Mouse (Mus musculus) urinary bladder, postnatal 25 days (tissue): Measurements from ENCODE around the gene Lsg1.
A peak's percentile ranks its signal among the peaks of the same experiment; 100 is the strongest.

Experiments used
- DNase-seq: peaks from one replicate; pipeline ENCODE4 v3.0.0; 2022; ENCODE audit warnings: low spot score

The Lsg1 gene

DNA sequence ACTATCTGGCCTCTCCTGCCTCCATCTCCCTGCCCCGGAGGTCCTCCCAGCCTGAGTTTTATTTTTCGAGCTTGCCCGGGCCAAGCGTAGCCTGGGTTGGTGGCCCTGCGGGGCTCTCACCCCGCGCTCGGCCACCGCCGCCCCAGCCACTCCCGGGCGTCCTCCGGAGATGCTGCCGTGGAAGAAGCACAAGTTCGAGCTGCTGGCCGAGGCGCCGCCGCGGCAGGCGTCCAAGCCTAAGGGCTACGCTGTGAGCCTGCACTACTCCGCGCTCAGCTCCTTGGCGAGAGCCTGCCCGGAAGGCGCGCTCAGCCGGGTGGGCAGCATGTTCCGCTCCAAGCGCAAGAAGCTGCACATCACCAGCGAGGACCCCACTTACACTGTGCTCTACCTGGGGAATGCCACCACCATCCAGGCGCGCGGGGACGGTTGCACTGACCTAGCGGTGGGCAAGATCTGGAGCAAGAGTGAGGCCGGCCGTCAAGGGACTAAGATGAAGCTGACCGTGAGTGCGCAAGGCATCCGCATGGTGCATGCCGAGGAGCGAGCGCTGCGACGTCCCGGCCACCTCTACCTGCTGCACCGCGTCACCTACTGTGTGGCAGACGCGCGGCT is 13.1 kb upstream of the Lsg1 start:
- DNase-seq = peak; percentile 48

DNA sequence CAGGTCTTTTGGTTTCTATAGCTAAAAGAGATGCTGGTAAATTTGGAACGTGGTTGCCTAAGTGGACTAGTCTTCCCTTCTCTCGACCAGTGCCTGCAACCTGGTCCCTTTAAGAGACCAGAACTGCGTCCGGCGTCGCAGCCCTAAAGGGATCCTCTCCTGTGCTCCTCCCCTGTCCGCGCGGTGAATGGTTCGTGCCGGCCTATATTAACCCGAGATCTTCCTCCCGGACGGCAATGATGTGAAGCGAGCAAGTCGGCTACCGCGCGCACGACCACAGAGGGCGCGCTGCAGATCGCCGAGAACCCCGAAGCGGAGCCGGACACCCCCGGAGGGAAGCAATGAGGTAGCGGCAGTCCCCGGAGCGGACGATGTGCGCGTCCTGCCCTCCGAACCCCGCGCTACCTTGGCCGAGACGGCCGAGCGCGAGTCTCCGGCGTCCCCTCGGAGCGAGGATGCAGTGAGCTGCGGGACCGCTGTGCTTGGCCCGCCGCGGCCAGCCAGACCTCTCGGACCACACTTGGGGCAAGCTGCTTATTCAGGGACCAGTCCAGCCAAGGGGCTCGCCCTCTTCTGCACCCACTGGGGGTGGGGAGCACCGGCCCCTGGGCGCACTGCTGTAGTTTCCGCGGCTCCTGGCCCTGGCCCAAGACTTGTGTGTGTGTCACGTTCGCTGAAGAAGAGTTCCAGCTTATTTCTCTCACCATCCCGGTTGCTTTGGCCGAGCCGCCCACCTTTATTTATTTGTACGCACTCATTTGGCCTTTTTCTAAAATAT is 12.3 kb upstream of the Lsg1 start, which contains the start of gene Fam43a:
TSS of gene Fam43a (plus strand) at position 233 of the 778 bp plus-strand sequence.
- peak; percentile 74 for DNase-seq

DNA sequence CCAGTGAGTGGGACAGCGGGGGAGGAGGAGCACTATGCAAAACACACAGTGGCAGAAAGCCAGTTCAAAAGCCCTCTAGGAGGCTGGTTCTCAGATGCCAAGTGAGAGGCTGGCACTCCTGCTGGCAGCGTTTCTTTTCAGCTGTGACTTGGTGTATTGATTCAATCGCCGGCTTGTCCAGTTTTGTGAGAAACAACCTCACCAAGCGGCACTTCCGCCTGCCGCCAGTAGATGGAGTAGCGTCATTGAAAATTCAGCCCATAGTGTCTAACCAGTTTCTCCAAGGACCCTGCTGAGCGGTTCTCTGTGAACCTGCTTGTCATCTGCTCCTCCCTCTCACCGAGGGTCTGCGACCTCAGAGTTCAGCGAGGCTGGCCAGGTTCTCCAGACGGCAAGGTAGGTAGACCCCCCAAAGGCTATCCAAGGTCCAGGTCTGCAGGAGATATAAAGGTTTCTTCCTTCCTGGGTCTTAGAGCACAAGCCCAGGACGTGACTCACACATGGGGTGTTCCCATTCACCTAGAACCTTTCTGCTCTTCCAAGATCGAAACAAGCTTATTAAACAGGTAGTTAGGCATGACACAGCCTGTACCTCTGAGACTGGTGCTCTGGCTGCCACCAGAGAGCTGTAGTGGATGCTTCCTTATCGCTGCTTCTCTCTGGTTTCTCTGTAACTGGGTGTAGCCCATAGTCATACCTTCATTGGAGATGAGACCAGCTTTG is 9.7 kb upstream of the Lsg1 start:
- peak; percentile 89 for DNase-seq

DNA sequence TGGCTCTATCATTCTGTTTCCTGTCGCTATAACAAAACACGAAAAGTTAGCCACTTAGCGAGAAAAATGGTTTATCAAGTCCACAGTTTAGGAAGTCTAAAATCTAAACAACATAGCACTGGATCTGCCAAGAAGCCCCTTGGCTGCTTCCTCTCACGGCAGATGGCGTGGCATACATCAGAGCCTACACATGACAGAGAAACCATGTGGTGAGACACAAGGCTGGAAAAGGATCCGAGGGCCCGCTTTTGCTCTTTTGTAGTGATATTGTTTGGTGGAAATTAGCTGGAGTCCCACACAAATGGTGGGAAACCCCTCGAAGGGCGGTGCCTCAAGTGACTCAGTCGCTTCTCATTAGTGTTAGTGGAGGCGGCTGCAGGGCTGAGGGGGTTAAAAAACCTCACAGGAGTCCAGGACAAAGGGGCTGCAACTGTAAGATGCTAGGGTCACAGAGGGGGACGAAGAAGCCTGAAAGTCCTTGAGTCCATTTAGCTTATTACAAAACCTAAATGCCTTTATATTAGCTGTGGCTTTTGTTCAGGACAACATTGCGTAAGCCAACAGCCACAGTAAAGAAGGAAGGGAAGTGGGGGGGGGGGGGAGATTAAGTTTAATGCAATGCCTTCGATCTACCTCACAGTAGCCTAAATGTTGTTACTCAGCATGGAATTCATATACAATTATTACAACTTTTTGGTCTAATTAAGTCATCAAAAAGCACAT is 8.6 kb upstream of the Lsg1 start:
- DNase-seq = no peak

DNA sequence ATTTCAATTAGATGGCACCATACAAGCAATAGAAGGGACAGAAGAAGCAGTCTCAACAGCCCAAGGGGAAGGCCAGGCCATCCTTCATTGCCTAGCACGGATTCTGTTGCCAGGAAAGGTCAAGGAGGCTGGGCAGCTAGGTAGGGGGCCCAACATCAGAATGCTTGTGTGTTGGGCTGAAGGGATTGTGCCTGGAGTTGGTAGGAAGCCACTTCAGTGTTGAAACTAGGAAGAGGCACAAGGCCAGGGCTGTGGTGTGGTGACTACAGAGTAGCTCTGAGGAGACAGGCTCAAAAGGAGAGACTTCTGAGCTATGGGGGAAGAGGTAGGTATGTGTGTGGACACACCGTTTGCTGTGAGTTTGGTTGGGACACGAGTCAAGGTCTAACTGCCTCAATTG is 8.0 kb upstream of the Lsg1 start:
- no peak for DNase-seq

DNA sequence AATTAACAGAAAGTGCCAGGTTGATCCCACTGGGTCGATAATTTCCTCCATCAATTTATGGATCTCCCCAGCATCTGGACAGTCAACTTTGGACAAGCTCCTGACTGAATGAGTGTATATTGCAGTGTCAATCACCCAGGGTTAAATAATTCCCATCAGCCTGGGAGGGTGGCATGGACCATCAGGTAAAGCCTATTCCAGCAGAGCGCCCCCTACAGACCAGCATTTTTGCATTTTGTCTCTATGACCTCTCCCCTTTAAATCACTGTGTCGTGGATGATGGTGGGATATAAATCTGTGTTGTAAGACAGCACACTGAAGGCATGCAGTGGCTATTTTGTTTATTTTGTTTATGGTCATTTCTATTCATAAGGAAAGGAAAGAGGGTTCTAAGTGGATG is 4.6 kb upstream of the Lsg1 start:
- DNase-seq = no peak

DNA sequence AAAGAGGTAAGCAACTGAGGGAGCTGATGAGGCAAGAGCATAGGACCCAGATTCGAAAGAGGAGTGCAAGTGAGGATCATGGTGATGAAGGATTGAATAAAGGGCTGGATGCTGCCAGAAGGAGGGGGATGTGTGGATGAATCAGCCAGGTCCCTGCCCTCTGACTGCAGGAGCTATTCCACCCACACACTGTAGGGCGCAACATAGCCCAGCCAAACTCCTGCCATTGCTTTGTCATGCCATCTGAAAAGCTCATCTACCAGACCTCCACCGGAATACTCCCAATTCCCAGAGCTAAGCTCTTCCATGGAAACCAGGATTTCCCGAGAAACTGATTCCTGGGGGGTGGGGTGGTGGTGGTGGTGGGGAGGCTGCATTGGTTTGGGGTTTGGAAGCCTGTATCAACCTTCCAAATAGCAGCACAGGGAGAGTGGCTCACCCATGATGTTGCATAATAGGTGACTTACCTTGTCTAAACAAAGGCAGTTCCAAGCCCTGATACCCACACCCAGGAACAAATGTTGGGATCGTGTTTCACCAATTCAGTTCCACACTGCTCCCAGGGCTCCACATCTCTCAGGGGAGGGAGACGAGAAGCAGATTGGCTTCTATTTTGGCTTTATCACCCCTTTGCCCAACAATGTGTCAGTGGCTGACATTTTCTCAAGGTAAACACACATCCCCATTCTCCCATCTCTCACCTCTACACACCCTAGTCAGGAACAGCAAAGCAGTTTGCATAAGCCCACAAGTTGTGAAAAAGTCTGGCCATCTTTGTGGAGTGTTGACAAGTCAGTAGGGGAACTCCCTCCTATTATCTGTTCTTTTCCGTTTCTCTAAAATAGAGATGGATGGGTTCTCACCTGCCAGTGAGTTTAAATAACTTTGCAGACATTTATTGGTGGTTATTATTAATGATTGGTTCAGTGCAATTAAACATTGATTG is 3.1 kb upstream of the Lsg1 start:
- DNase-seq = no peak

DNA sequence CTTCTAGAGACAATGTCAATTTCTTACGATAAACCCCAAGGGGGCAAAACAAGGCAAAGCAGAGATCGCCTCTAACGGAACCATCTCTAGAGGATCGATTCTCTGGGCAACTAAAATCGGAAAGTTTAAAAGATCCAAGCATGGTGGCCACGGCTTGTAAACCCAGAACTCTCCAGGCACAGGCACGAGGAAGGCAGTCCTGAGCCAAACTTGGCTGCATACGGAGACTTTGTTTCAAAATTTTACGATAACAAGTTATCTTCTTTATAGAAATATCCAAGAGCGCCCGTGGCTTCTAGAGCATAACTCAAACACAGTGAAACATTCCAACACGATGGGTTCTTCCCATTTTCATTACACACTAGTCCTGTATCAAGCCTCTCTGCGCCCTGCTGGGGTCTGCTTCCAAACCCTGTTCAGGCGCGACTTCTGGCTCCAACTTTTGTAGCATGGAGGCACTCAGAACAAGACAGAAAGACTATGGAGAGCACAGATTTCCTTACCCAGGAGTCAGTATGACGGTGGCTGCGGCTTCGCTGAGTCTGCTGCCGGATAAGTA is 378 bp downstream of the Lsg1 start:
- DNase-seq = no peak

DNA sequence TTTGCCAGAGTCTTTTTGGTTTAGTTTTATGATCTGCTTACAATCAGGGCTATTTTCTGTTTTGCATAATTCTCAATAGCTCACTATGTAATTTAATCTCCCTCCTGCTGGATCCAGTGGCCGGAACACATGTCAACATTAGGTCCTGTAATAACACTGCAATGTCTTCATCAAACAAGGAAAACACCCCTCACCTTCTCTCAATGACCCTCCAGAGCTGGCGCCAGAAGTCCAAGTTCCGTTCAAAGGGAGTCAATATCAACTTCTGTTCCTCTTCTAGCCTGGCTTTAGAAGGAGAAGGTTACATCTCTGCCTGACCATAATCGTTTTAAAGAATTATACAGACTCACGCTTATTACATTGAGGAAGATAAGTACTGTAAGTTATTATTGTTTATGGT is 6.6 kb downstream of the Lsg1 start:
- DNase-seq = no peak

DNA sequence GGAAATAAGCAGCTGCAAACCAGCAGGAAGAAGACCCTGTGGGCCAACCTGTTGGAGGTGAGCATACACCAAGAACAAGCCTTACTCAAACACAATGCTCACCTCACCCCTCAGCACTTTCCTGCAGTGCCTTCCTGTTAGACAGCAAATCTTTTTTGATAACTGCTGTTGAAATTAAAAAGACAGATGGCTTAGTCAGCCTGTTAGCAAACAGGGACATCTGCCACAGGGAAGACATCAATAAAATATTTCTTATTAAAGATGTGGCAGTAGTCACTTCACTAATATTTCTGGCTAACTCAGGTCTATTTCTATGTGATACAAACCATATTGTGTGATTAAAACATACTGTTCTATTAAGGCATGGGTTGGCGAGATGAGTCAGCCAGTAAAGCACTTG is 11.0 kb downstream of the Lsg1 start:
- DNase-seq = no peak

DNA sequence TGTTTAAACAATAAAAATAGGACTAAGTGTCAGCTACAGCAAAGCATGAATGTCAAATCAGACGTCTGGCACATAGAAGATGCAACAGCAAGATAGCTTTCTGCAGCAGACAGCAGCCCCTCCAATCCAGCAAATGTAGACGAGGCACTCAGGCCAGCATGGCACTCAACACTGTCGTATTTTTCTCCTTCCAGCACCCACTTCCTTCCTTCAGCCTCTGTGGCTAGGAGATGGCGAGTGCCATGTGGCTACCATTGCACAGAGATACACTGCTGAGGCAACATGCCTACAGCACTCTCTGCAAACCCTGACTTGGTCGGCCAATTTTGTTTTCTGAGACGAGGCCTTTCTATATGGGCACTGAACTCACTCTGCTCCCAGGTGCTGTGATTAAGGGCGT is 11.6 kb downstream of the Lsg1 start:
- no peak for DNase-seq

DNA sequence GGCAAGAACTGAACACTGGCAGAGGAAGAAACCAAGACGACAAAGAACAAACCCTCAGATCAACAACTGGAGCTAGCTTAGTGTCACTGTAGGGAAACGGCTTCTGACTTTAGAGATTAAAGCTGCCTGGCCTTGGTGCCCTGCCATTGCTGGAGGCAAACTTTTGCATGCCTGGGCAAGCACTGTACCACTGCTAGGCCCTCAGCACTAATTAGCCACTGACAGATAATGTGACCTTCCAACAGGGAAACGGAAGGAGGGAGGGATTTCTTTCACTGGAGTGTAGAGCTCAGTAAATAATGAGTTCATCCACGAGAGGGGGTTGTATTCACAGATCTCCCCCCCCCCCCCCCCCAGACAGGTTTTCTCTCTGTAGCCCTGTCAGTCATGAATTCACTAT is 15.2 kb downstream of the Lsg1 start:
- no peak for DNase-seq

DNA sequence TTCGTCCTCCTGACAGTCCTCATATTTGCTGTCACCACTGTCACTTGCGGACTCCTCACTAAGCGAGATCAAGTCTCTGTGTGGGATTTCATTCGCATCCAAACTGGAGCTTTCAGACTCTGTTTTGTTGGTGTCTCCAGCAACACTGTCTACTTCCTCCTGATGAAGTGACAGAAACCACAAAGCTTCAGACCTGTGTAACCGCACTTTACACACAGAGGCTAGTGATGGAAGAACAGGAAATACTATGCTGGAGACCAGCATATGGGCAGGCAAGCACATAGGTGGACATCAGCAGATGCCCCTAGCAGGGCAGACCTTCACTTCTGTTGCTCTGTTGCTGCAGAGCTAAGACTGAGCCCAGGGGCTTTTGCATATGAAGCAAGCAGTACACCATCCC is 16.0 kb downstream of the Lsg1 start:
- no peak for DNase-seq

DNA sequence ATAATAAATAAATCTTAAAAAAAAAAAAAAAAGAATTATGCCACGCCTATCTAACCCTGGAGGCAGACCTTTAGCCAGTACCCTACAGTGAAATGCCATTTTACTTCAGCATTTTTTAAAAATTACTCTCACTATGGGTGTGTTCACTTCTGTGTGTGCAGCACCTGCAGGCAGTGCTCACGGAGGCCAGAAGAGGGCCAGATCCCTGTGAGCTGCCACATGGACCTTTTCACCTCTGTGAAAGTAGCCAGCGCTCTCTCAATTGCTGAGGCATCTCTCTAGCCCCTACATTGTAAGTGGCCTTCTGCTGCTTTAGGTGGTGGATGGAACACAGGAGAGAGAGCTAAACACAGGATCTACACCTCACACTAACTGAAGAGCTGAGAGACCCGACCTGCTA is 17.2 kb downstream of the Lsg1 start:
- no peak for DNase-seq

DNA sequence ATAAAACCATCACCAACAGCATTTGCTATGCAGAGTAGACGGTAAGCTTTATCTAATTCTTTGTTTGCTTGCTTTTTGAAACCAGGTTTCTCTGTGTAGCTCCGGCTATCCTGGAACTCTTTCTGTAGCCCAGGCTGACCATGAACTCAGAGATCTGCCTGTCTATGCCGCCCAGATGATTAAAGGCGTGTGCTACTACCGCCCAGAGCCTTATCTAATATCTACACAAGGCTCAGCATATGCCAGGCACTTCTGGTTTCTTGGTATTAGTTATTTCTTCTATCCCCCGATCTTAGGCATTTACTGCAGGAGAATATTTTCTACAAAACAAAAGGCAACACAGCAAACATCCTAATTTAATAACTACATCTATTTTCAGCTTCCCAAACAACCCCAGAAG is 21.8 kb downstream of the Lsg1 start:
- DNase-seq = no peak

DNA sequence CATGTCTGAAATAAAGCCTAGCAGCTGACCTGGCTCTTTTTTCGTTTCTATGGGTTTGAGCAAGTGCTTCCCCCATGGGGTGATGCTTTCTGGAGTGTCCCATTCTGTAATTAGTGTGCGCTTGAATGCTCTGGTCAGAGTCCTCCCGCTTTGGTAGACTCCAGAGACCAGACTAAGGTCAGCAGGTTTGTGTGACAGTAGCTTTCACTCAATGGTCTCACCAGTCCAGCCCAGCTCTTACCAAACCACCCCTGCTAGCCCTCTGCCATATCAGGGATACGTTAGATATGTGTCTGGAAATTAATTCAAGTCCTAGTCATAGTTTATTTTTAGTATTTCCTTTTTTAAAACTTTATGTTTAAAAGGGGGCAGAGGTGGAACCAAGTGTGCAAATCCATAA is 26.8 kb downstream of the Lsg1 start:
- DNase-seq = no peak

DNA sequence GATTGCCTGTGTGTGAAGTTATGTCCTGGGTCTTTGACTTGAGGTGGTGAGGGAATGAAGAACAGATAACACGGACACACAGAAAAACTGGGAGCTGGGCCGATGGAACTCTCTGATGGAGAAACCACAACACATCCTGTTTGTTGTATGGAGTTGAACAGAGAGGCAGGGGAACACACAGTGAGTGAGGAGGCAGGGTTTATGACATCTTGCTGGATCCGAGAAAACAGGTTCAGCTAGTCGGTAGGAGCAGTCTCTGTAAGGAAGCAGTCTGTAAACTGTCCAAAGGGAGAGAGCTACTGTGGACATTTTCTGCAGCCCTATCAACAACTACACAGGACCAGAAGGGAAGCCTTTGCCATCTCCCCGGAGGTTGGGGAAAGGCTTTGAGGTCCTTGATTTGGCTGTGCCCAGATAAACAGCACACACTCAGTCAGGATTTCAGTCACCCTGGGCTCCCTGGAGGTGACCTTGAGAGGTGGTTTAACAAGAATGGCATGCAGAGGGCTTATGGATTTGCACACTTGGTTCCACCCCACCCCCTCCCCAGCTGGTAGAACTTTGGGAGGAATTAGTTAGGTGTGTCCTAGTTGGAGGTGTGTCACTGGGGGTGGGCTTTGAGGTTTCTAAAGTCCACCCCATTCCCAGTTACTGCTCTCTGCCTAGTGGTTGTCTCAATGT is 27.9 kb downstream of the Lsg1 start:
- DNase-seq = no peak

DNA sequence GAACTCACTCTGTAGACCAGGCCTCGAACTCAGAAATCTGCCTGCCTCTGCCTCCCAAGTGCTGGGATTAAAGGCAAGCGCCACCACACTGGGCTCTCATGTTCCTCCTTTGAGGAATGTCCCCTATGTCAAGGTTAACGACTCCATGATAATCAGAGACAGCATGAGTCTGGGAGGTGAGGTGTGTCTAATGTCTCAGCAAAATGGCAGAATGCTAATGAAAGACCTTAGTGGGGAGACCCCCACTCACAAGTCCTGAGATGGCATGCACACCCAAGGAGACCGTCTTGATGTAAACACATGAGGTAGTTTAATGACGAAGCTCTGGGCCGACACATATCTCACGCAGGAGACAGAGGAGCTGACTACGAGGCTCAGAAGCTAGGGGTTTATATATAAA is 33.3 kb downstream of the Lsg1 start:
- DNase-seq = no peak

DNA sequence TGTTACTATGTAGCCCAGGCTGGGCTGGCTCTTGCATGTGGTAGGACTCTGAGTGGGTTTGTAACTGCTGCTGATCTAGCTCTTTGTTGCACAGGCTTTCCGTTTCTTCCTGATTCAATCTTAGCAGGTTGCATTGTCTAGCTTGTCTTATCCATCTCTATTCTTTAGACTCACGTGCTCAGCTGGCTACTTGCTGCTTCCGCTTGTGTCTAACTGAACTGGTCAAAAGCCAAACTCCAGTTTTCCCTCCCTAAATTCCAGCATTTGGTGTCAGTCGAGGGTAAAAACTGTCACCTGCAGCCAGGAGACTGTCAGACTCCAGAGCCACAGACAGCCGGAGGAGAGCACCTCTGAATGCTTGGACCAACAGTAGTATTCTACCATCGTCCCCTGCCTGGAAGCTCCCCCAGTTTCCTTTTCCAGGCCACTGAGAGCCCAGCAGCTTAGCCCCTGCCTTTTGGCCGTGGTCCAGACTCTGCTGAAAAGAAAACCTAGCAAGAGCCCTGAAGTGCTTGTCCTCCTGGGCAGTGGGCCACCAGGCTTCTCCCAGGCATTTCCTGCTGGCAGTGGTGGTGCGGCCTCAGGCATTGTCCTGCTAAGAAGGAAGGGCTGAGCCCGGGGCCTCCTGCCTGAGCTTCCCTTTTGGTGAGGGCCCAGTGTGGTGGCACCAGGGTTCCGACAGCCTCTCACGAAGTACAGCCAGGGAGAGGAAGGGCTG is 34.6 kb downstream of the Lsg1 start:
- DNase-seq = peak; percentile 16

DNA sequence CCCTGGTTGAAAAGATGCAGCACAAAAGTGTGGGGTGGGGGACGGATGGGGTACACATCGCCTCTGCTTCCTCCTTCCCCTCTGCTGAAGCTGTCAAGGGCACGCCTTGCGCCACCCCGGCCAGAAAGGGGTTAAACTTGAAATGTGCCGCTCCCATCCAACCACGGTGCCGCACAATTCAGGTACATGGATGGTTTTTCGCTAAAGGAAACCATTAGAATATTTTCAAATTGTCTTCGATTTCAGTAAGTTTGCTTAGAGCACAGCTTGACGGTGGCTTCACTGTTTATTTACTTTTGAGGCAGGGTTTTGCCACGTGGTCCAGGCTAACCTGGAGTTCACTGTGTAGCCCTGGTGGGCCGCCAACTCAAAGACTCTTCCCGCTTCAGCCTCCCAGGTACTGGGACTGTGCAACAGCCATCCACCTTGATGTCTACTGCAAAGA is 36.6 kb downstream of the Lsg1 start, which contains the start of gene Tmem44:
TSS of gene Tmem44 (minus strand) at position 95 of the 445 bp plus-strand sequence.
- DNase-seq = no peak
